Mouse (Mus musculus) regulatory T cell (primary cell): ENCODE measurements around the gene Tmem212.
"Not testable (repeated sequence)": the region's sequence is repeated elsewhere in the genome, so short reads cannot be mapped to it uniquely, and the experiment has no call there.

Source experiments
- in situ Hi-C: fragments of 300-600 bp; cut with MboI, MseI; formaldehyde crosslinking; loops from one replicate; pipeline ENCODE4 v1.15.1; 2025; ENCODE audit warnings: high pct_unique_total_duplicates

Tmem212 gene

DNA sequence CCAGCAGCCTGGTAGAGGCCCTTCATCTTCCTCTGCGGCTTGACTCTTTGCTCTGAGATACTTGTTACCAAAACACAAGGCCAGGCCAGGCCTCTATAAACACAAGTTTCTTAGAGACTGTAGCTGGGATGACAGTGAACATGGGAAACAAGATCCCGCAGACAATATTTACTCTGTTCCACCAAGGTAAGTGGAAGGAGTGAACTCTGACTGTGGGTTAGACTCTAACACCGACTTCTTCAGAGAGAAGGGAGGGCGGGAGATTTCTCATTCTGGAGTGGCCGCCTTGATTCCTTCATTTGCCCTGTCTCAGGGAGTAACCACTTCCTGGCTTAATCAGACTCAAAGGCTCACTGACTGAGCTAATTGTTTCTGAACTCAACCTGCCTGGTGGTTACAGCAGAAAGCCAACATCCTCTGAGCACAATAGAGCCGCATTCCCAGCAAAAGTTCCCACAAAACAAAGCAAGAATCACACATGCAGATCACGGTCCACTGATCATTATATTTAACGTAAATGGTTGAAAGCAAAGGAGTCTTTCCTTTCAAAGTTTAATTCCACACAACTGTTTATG, at the start of gene Tmem212:
TSS of gene Tmem212 (minus strand) at position 51 of the 575 bp plus-strand sequence.
- in situ Hi-C loops: no loop called here

DNA sequence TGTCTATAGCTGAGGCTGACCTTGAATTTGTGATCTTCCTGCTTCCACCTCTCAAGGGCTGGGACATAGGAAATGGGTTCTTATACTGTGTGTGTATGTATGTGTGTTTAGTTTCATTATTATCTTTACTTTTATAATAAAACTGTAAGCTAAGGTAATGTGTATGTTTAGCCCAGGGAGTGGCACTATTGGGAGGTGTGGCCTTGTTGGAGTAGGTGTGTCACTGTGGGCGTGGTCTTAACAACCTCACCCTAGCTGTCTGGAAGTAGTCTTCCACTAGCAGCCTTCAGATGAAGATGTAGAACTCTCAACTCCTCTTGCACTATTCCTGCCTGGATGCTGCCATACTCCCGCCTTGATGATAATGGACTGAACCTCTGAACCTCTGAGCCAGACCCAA, 49.2 kb upstream of the Tmem212 start:
- in situ Hi-C loops: not testable (repeated sequence)

DNA sequence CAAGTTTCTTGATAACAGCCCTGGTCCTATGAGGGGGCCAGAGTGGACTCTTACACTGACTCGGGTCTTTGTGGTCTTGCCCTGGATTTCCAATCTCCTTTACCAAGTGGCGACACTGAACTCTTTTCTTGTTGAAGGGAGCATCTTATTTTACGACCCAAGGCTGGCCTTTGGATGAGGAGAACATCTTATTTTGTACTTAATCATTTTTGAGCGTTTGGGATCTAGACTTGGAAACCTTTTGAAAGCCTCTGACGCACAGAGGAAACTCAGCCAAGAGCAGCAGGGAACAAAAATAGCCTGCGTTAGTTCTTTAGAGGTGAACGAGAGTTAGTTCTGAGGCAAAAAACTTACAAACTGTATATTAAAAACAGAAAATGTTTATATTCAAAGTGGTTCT, 46.8 kb upstream of the Tmem212 start:
- in situ Hi-C loops: no loop called here

DNA sequence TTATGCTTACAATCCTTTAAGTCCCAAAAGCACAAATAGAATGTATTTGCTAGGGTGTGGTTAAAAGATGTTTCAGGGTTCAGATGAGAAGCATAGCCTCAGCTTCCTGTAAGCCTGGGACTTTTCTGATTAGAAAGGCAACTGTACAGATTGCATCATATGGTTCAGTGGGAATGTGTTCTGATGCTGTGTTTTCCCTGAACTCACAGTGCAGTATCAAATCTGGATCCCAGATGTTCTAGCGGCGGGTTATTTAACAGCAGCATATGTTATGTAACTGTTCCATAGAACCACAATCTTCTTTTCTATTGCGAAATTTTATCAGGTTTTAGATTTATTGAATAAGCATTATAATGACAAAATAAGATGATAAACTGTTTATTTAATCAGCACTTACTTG, 45.5 kb upstream of the Tmem212 start:
- in situ Hi-C loops: no loop called here

DNA sequence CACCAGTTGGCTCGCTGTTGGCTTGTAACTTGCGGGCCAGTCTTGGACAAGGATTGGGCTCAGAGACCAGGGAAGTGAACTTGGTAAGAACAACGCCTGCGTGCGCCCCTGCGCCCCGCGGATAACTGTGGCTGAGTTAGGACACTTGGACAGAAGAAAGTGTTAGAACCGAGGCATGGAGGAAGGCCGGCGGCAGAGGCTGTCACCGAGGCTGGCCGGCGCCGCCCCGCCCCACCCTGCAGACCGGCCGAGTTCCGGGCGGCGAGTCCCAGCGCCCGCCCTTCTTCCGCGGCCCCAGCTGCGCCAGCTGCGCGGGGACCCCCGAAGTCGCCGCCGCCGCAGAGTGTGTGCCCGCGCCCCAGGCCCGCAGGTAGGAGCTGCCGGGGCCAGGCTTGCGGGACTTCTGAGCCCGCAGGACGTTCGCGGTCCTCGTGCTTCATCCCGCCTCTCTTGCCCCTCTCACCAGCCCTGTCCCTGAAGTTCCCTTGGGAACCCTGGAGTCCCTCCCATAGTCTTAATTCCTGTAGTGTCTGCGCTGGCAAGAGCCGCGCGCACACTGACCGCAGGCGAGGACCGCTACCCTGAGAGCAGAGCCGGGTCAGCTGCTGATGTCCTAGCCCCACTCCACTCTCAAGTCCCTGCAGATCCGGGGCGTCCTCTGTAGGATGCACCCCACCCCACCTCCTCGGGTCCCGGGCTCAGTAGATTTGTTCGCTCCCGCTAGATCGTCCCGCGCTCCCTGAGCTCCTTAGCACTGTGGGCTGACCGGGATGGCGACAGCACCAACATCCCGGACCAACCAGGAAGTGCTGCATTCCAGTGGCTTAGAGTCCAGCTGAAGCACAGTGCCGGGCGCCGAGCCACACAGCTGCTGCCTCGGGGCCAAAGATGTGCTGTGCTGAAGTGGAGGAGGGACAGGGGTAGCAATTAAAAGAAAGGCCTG, 42.5 kb upstream of the Tmem212 start, which contains the start of gene Pld1:
TSS of gene Pld1 (plus strand) at position 315 of the 943 bp plus-strand sequence.
- in situ Hi-C loops: no loop called here

DNA sequence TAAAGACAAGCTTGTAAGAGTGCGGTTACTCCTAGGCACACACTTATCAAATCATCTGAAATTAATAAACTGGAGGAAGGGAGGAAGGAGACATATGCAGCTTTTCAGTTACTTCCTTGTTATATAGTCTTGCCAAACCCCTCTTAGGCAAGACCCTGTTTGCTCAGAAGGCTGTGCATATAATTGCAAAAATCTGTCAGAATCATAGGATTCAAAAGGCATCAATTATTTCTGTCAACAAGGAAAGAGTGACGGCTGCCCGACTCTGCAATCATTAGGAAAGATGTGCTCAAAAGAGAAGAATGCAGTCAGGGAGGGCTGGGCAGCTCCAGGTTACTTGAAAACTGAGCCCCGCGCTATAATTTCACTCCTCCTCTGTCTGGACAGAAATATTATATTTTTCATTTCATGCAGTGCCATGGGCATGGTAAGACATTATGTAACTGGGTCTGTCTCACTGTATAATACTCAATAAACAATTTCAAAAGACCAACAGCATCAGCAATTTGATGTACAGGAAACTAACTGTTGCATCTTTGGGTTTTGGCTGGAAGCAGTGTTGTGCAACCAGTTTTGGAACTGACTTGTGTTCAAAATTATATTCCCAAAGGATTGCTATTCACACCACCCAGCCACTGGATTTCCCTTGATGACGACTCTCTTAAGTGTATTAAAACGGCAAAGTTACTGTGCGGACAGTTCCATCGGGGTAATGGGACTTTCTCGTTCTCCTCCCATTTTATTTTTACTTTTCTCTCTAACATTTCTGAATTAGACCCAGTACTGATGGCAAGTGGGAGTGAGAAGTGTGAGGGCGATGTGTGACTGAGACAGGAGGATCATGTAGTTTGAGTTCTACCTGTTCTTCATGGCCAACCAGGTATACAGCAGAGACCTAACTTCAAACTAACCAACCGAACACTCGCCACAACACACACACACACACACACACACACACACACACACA, 41.3 kb upstream of the Tmem212 start:
- in situ Hi-C loops: no loop called here

DNA sequence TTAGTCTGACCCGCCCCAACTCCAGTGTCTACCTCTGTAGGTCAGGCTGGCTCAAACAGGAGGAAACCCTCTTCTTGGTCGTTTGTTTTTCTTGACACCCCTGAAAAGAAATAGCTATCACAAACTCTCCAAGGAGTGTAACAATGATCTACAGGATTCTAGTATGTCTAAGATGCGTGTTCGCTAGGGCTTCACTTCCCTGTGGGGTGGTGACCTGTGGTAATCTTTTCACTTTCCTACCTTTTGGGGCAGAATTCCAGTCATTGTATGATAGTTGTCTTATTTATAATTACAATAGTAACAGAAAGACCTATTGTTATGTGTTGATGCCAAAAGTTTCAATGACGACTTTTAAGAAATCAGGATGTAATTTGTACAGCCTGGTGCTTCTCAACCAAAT, 40.6 kb upstream of the Tmem212 start:
- in situ Hi-C loops: no loop called here

DNA sequence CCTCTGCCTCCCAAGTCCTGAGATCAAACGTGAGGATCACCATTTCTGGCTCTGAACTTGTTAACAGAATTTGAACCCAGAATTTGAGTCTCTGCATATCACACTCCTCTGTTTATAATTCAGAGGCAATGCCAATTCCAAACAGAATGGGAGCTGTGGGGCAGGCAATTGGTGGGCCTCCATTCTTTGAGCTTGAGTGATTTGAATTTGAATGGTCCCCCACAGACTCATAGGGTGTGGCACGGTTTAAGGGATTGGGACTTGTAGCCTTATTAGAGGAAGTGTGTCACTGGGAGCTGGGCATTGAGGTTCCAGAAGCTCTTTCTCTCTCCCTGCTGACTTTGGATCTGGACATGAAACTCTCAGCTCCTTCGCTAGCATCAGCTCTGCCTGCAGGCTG, 39.5 kb upstream of the Tmem212 start:
- in situ Hi-C loops: no loop called here

DNA sequence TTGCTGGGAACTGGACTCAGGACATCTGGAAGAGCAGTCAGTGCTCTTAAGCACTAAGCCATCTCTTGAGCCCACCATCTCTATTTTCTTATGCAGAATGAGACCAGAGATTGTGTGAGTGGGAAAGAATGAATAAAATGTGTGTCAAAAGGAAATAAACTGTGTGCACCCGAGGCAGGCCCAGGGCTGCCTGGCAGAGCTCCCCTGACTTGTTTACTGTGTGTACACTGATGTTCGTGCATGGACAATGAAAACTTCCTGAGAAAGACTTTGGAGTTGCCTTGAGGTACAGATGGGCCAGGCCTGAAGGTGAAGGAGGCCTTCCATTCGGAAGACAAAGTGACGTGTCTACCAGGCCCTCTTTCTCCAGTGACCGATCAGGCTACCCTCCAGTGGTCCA, 36.2 kb upstream of the Tmem212 start:
- in situ Hi-C loops: no loop called here

DNA sequence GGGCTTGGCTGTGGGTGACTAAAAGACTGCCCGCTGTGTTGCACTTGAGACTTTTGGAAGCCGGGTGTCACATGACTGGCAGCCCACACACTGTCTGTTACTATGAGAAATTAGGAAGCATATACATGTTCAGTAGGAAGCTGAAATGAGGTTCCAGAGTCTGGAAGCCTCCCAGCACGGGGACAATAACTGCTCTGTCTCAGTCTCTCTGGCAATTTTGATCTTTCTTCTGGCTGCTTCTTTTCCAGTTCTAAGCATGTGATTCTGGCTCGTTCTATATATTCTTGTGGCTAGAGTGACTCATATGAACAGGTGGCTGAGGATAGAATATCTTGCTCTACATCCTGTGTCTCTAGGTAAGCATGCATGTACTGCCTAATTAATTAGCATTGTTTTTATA, 33.1 kb upstream of the Tmem212 start:
- in situ Hi-C loops: no loop called here

DNA sequence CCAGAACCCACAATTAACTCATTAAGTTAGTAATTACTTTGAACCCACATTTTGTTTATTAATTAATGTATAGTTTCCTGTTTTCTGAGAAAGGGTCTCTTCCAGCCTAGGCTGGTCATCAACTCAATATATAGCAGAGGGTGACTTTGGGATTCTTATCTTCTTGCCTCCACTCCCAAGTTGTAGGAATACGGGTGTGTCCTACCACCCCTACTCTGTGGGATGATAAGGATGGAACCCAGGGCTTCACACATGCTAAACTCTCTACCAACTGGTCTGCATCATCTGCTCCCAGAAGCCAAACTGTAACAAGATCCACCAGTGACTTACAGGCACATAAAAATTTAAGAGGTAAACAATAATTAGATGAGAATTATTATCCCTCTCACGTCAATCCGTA, 27.9 kb upstream of the Tmem212 start:
- in situ Hi-C loops: no loop called here

DNA sequence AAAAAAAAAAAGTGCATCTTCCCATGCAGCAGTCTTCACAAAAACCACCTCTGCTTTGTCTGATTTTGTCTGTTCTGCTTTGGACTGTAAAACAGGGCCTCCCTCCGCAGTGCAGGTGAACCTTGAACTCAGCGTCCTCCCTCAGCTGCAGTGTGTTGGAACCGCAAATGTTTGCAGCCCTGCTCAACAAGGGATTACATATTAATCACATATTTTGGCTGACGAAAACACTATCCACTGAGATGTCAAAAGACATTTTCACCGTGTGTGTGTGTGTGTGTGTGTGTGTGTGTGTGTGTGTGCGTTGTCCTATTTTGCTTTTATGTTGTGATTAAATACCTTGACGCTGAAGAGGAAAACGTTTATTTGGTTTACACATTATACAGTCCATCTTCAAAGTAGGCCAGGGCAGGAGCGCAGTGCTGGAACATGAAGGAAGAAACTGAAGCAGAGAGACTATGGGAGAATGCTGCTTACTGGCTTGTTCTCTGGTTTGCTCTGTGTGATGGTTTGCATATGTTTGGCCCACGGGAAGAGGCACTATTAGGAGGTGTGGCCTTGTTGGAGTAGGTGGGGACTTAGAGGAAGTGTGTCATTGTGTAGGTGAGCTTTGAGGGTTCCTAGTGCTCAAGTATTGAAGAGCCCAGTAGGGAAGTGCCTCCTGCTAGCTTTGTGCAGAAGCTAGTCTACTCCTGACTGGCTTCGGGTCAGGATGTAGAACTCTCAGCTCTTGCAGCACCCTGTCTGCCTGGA, 25.3 kb upstream of the Tmem212 start:
- in situ Hi-C loops: no loop called here

DNA sequence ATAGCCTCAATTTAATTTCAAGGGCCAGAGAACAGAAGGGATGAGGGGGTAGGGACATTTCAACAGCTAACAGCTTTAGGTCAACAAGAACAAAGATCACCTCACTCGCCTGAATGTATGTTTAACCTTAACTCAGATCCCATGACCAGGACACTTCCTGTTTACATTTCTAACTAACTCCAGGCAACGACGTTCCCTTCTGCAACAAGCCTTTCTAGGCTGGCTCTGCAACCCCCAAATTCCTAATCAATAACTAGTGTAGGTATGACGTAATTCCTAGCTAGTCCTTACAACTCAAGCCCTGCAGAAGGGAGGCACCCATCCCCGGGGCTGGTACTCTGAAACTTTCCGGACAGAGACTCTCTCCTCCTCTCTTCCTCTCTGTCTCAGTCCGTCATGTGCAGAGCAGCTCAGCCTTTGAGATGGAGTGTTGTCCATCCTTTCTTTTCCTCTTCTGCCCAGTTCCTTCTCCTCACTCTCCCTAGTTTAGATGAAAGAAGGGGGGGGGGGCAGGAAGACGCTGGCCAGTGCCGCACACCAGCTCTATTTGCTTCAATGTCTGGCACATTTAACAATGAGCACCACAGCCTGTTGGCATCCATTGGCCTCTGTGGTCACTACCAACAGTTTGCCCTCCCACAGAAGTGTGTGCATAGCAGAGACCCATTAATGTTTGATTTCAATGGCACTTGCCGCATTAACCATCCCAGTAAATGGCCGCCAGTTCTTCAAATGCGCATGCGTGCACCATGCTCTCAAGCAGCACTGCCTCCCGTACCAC, 22.7 kb upstream of the Tmem212 start:
- in situ Hi-C loops: no loop called here

DNA sequence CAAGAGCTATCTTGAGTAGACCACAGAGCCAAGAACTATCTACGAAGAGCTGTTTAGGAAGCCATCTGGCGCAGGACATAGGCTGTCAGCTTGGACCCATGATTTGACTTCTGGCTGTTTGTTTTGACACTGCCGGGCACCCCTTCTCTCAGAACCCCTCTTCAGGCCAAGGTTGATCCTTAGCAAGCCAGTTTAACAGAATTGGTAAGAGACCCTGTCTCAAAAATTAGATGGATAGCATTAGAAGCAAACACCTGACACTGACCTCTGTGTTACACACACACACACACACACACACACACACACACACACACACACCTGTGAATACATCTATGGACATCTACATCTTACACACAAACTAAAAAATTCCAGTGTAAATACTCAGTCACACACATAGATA, 12.8 kb upstream of the Tmem212 start:
- in situ Hi-C loops: no loop called here

DNA sequence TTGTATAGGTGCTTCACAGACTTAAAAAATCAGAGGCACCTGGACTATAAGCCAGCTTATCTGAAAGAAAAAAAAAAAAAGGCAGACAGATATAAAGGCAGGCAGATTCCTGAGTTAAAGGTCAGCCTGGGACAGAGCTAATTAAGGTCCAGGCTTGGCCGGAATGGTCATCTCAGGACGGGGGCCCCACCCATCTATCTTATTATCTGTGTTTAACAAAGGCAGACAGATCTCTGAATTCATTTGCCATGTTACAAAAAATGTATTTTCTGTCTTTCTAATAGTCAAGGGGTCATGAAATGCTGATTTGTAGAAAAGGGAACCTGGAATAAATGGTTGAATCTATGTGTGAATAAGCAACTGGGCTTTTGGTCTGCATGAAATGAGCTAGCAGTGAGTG, 12.1 kb upstream of the Tmem212 start:
- in situ Hi-C loops: no loop called here

DNA sequence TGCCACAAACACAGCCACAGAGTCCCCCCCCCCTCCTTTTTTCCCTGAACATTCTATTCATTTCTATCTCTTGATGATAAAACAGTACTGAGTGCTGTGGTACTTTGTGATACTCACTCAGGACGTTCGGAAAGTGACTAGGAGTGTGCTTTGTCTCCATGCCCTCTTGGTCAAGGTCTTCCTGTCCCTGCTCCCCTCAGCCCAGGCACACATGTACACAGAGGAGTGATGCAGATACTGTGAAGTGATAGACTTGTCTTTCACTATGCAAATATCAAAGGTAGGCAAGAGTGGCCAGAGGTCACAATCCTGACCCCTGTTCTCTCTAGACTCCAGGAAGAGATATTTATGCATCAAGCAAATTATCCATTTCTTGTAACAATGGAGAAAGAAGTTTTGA, 11.1 kb upstream of the Tmem212 start:
- in situ Hi-C loops: no loop called here

DNA sequence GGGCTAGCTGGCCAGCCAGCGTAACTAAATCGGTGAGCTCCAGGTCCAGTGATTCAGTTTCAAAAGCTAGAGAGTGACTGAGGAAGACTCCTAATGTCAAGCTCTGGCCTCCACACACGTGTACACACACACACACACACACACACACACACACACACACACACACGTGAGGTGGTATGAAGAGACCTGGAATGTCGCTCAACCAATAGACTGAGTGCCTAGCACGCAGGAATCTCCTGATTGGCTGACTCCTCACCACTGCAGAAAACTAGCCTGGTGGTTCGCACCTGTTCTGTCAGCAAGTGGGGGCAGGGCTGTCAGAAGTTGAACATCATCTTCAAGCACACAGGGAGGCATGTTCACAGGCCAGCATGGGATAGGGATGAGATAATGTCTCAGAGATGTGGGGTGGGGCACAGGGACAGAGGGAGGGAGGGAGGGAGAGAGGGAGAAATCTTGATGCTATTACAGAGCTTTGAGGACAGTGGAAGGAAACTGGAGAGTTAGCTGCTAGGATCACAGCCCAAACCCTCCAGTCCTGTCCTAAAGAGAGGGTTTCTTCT, 10.6 kb upstream of the Tmem212 start:
- in situ Hi-C loops: no loop called here

DNA sequence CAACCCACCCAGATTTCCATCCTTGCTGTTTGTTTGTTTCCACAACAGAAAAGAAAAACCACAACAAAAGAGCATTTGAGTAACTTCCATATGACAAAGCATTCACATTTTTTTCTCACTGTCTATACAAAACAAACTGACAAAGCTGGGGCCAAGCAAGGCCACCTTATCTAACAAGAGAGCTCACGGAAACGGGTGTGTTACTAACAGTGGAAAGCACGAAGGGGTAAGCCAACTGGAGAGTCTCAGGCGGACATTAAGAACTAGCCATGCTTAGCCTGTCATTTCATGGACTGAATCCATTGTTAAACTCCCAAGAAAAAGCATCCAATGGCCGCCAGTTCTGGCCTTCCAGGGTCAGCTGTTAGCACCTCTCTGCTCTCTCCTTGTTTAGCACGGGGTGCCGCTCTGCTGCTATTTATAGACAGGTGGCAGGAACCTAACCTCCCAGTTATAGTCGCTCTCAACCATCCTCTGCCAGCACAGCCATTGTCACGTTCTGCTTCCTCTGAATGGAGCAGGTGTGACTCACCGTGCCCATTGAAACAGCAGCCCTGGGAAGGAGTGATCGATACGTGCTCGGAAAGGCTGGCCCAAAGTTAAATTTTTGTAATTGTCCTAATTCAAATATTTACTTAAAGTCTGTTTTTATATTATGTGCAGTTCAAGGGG, 8.6 kb upstream of the Tmem212 start:
- in situ Hi-C loops: no loop called here

DNA sequence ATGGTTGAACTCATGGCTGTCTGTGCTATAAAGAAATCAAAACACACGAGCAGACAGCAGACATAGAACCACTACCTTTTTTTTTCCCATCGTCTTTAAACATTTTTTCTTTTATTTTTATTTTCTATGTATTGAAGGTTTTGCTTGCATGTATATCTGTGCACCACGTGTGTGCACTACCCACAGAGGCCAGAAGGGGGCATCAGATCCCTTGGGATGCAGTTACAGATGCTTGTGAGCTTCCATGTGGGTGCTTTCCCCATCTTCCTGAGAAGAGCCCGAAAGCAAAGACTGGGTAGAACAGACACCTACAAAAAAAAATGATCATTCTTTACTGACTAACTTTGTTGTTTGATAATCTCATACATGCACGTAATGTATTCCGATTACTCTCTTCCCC, 5.7 kb upstream of the Tmem212 start:
- in situ Hi-C loops: no loop called here
